Mouse (Mus musculus) liver, embryonic 15.5 days (tissue): ENCODE measurements around the gene Rgcc. TPM values are rescaled to one million over a fixed set of nuclear protein-coding genes. Genes with fewer than 3 reads are reported as not detected.

Experiments used
- ATAC-seq: fragments of 200-750 bp; cut with Nextera tagmentation; 2 replicates; pipeline ENCODE4 v1.8.0; 2017; ENCODE audit warnings: moderate number of reproducible peaks, mild to moderate bottlenecking, moderate library complexity; ENCODE audit not compliant: insufficient read depth
- H3K27ac ChIP-seq: fragments of 300-500 bp; sonication (generic); replicated peaks from 2 replicates; pipeline ENCODE4 v1.5.1; 2015; ENCODE audit warnings: mild to moderate bottlenecking, inconsistent platforms
- H3K27me3 ChIP-seq: fragments of 300-500 bp; sonication (generic); 2 replicates; pipeline ENCODE4 v1.6.1; 2015; ENCODE audit warnings: mild to moderate bottlenecking, inconsistent platforms
- H3K36me3 ChIP-seq: fragments of 300-500 bp; sonication (generic); replicated peaks from 2 replicates; pipeline ENCODE4 v1.6.1; 2015; ENCODE audit warnings: moderate library complexity, mild to moderate bottlenecking, inconsistent platforms
- H3K4me1 ChIP-seq: fragments of 300-500 bp; sonication (generic); replicated peaks from 2 replicates; pipeline ENCODE4 v1.6.1; 2015; ENCODE audit warnings: inconsistent platforms
- H3K4me2 ChIP-seq: fragments of 300-500 bp; sonication (generic); 2 replicates; pipeline ENCODE4 v1.6.1; 2015; ENCODE audit warnings: moderate library complexity, mild to moderate bottlenecking, inconsistent platforms
- H3K4me3 ChIP-seq: fragments of 300-500 bp; sonication (generic); replicated peaks from 2 replicates; pipeline ENCODE4 v1.5.1; 2015; ENCODE audit warnings: mild to moderate bottlenecking, inconsistent platforms
- H3K9ac ChIP-seq: fragments of 300-500 bp; sonication (generic); 2 replicates; pipeline ENCODE4 v1.6.1; 2015; ENCODE audit warnings: moderate library complexity, mild to moderate bottlenecking, inconsistent platforms
- H3K9me3 ChIP-seq: fragments of 300-500 bp; sonication (generic); replicated peaks from 2 replicates; pipeline ENCODE4 v1.6.1; 2016; ENCODE audit warnings: inconsistent platforms
- WGBS: fragments of 180-500 bp; shearing (Covaris S2); methylation state at CpG from one replicate; pipeline ENCODE4 v1.1.7; 2015; ENCODE audit warnings: mixed read lengths; ENCODE audit not compliant: insufficient replicate concordance; 5-methylcytosine and 5-hydroxymethylcytosine counted together
- polyA plus RNA-seq: library from polyadenylated mRNA; unstranded; fragments of >200 nt; fragmentation: Nextera tagmentation; extraction: Ambion mirVana; gene quantifications from 2 replicates; pipeline ENCODE4 v1.2.1, GENCODE M21; 2015

The Rgcc gene
- polyA plus RNA-seq, 1 experiment from 2014 or later: 294 TPM

- no peak for ATAC-seq
- WGBS: 67% methylated on average over 12 of the region's 12 CpGs
These were observed 13.0 kb upstream of the Rgcc start for GRCm38 (mm10) chr14:79314245-79315010.

GRCm38 (mm10) chr14:79313439-79314175 lies 12.2 kb upstream of the Rgcc start:
- H3K9ac ChIP-seq: no peak overlapping the region
- no peaks in the 10 kb centered on the region for H3K36me3 ChIP-seq
- no peaks in the 10 kb centered on the region for H3K9me3 ChIP-seq
- H3K27ac ChIP-seq: no peak overlapping the region
- H3K4me2 ChIP-seq: no peak overlapping the region
- no peaks in the 10 kb centered on the region for H3K27me3 ChIP-seq
- H3K4me1 ChIP-seq: peaks cover 38% of the 10 kb centered on the region
- peak; percentile 37; the same call in 1 of the 2 replicates for ATAC-seq
- WGBS: 40% methylated on average over 8 of the region's 8 CpGs
- no peak overlapping the region for H3K4me3 ChIP-seq

More at GRCm38 (mm10) chr14:79314245-79315010, 13.0 kb upstream of the Rgcc start:
- Histone ChIP-seq H3K27me3 (no peaks in the 10 kb centered on the region), H3K4me1 (peaks cover 31% of the 10 kb centered on the region), H3K9me3 (no peaks in the 10 kb centered on the region), H3K36me3 (no peaks in the 10 kb centered on the region), H3K27ac (no peak overlapping the region; the same call in 1 of the 2 replicates), H3K4me2 (no peak overlapping the region), H3K9ac (no peak overlapping the region), H3K4me3 (no peak overlapping the region)

- WGBS: 60% methylated on average over 4 of the region's 4 CpGs
- Histone ChIP-seq H3K9ac (no peak overlapping the region), H3K27me3 (no peaks in the 10 kb centered on the region), H3K4me3 (no peak overlapping the region), H3K4me1 (peaks cover 47% of the 10 kb centered on the region), H3K27ac (no peak overlapping the region), H3K9me3 (no peaks in the 10 kb centered on the region), H3K4me2 (no peak overlapping the region), H3K36me3 (no peaks in the 10 kb centered on the region)
- ATAC-seq: no peak
These were observed 11.3 kb upstream of the Rgcc start for GRCm38 (mm10) chr14:79312719-79313118.

DNA sequence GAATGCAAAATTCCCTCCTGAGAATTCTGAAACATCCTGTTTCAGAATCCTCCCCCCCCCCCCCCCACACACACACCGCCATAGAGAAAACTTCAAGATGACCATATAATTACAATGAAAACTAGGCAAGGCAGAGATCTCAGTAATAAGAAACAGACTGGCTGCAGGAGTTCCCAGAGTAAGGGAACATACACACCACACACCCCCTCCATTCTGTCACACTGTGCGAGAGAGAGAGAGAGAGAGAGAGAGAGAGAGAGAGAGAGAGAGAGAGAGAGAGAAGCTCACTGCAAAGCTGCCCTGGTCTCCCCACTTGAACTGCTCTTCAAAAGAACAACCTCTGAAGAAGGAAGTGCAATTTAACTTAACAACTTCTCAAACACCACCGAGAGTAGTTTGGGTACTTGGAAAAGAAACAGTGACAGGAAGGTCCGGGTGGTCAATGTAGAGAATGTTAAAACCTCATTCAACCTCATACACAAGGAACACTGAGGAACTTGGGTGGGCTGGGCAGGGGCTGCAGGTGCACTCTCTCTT lies 10.5 kb upstream of the Rgcc start:
- H3K9me3 ChIP-seq: no peaks in the 10 kb centered on the region
- H3K4me1 ChIP-seq: peaks cover 54% of the 10 kb centered on the region
- no peak overlapping the region for H3K4me3 ChIP-seq
- ATAC-seq: no peak
- WGBS: 49% methylated on average over 4 of the region's 4 CpGs
- no peak overlapping the region for H3K9ac ChIP-seq
- H3K36me3 ChIP-seq: no peaks in the 10 kb centered on the region
- H3K27ac ChIP-seq: no peak overlapping the region
- H3K27me3 ChIP-seq: no peaks in the 10 kb centered on the region
- no peak overlapping the region for H3K4me2 ChIP-seq

DNA sequence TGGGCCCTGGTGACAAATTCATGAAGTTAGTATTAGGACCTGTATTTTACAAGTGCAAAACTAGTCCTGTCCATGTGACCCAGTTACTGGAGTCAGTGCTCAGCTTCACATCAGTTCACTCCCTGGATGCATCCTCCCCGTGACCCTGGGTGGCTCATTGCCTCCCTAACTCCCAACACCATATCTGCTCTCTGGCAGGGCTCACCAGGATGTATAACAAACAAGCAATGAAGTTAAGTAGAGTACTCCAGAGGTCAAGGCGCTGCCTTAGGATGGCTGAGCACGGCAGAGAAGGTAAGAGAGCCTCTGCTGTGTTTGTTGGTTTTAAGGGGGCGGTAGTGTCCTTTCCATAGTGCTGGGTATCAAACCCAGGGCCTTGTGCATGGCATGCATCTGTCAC lies 7.7 kb upstream of the Rgcc start:
- H3K9ac ChIP-seq: no peak overlapping the region
- WGBS: 60% methylated on average over 4 of the region's 4 CpGs

GRCm38 (mm10) chr14:79308364-79308763 lies 6.9 kb upstream of the Rgcc start:
- no peak overlapping the region for H3K4me2 ChIP-seq
- WGBS: 58% methylated on average over 4 of the region's 4 CpGs
- H3K4me3 ChIP-seq: no peak overlapping the region
- no peaks in the 10 kb centered on the region for H3K27me3 ChIP-seq
- H3K36me3 ChIP-seq: no peaks in the 10 kb centered on the region
- no peak for ATAC-seq
- H3K9ac ChIP-seq: no peak overlapping the region
- H3K4me1 ChIP-seq: peaks cover 68% of the 10 kb centered on the region
- H3K9me3 ChIP-seq: no peaks in the 10 kb centered on the region
- H3K27ac ChIP-seq: peak overlapping the region; percentile 90

More for the DNA sequence above, 7.7 kb upstream of the Rgcc start:
- H3K9me3 ChIP-seq: no peaks in the 10 kb centered on the region
- no peaks in the 10 kb centered on the region for H3K27me3 ChIP-seq
- H3K36me3 ChIP-seq: no peaks in the 10 kb centered on the region
- no peak overlapping the region; the same call in 1 of the 2 replicates for H3K27ac ChIP-seq
- ATAC-seq: no peak
- H3K4me1 ChIP-seq: peaks cover 68% of the 10 kb centered on the region
- H3K4me3 ChIP-seq: no peak overlapping the region
- H3K4me2 ChIP-seq: no peak overlapping the region

DNA sequence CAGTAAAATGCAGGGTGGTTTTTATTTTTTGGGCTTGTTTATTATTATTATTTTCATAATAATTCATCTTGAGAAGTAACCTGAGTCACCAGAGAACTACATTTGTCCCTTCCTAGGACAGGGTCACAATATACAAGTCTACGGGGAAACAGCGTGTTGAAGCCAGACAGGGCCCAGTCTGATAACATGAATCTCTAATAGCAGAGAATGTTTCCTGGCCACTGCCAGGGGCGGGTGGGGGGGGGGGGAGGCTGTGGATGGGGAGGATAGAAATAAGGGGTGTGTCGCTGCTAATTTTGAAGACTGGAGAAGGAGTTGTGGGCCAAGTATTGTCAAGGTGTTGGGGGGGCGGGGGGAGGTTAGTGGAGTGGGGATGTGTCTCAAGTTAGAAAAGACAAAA lies 6.5 kb upstream of the Rgcc start:
- Histone ChIP-seq H3K9me3 (no peaks in the 10 kb centered on the region), H3K4me2 (peak overlapping the region; percentile 52), H3K4me3 (no peak overlapping the region), H3K36me3 (no peaks in the 10 kb centered on the region), H3K27ac (peak overlapping the region; percentile 90), H3K27me3 (no peaks in the 10 kb centered on the region), H3K4me1 (peaks cover 68% of the 10 kb centered on the region), H3K9ac (0 out of 2 replicates have a peak overlapping the region, but pooled peaks have one; percentile 2)
- peak; percentile 51 for ATAC-seq
- 18% methylated on average over 5 of the region's 5 CpGs for WGBS

DNA sequence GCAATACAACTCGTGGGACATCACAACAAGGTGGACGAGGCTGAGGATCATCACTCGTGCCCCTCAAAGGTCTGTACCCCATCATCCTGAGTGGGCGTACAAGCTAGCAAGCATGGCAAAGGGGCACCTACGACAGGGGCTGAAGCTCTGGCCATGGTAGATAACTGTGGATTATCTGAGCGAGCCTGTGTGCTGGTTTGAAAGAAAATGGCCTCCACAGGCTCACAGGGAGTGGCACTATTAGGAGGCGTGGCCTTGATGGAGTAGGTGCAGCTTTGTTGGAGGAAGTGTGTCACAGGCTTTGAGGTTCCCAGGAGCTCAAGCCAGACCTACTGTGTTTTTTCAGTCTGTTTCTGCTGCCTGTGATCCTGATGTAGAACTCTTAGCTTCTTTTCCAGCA lies 5.7 kb upstream of the Rgcc start:
- WGBS: 35% methylated on average over 7 of the region's 7 CpGs
- ATAC-seq: peak; percentile 91
- Histone ChIP-seq H3K4me1 (peaks cover 69% of the 10 kb centered on the region), H3K27ac (peak overlapping the region; percentile 90), H3K9me3 (no peaks in the 10 kb centered on the region), H3K9ac (no peak overlapping the region), H3K4me3 (peak overlapping the region; percentile 20; the same call in 1 of the 2 replicates), H3K27me3 (no peaks in the 10 kb centered on the region), H3K4me2 (peak overlapping the region; percentile 52), H3K36me3 (no peaks in the 10 kb centered on the region)

GRCm38 (mm10) chr14:79304873-79305464 lies 3.5 kb upstream of the Rgcc start:
- peaks cover 75% of the 10 kb centered on the region for H3K4me1 ChIP-seq
- no peak for ATAC-seq
- H3K9me3 ChIP-seq: no peaks in the 10 kb centered on the region
- peaks cover 5% of the 10 kb centered on the region; the same call in 1 of the 2 replicates for H3K36me3 ChIP-seq
- no peak overlapping the region for H3K9ac ChIP-seq
- no peak overlapping the region for H3K27ac ChIP-seq
- 85% methylated on average over 6 of the region's 6 CpGs for WGBS
- H3K4me2 ChIP-seq: no peak overlapping the region
- no peak overlapping the region for H3K4me3 ChIP-seq
- H3K27me3 ChIP-seq: no peaks in the 10 kb centered on the region

DNA sequence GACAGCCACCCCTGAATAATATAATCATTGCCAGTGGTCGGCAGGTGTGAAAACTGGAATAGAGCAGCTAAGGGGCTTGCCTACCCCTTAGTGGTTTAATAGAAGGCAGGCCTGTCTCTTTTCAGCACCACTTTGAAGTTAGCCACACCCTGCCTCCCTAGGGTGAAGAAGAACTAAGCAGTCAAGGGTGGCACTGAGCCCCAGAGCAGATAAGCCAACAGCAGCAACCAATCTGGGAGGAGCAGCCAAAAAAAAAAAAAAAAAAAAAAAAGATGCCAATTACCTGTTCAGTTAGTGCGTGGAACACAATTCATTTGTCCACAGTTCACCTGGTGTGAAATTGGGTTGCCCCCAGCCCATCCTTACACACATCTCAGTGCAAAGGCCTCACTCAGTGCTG lies 1.7 kb upstream of the Rgcc start:
- peaks cover 77% of the 10 kb centered on the region for H3K4me1 ChIP-seq
- H3K36me3 ChIP-seq: peaks cover 21% of the 10 kb centered on the region
- H3K9me3 ChIP-seq: no peaks in the 10 kb centered on the region
- peak overlapping the region; percentile 92 for H3K27ac ChIP-seq
- H3K4me2 ChIP-seq: peak overlapping the region; percentile 76
- H3K9ac ChIP-seq: no peak overlapping the region
- ATAC-seq: peak; percentile 10; the same call in 1 of the 2 replicates
- H3K27me3 ChIP-seq: no peaks in the 10 kb centered on the region
- WGBS: 20% methylated on average over 2 of the region's 2 CpGs
- peak overlapping the region; percentile 17; the same call in 1 of the 2 replicates for H3K4me3 ChIP-seq
